Mouse (Mus musculus): ENCODE data around the gene Impg1.

The Impg1 gene

GRCm38 (mm10) chr9:80465381-80465780 is at the start of gene Impg1:
TSS of gene Impg1 (minus strand) at chr9:80465481.
- DNase-seq (ENCODE audit: low spot score in 2 of 2) = no peak

- no peak for DNase-seq (ENCODE audit: low spot score in 2 of 2)
Observed at GRCm38 (mm10) chr9:80509464-80510153, 44.3 kb upstream of the Impg1 start.

- no peak for DNase-seq (ENCODE audit: low spot score in 2 of 2)
Observed at GRCm38 (mm10) chr9:80504496-80505012, 39.3 kb upstream of the Impg1 start.

- no peak for DNase-seq (ENCODE audit: low spot score in 2 of 2)
Observed at GRCm38 (mm10) chr9:80491591-80491990, 26.3 kb upstream of the Impg1 start.

- DNase-seq (ENCODE audit: low spot score in 2 of 2) = no peak
Observed at GRCm38 (mm10) chr9:80460420-80460819, 4.9 kb downstream of the Impg1 start.

- DNase-seq (ENCODE audit: low spot score in 2 of 2) = no peak
Observed at GRCm38 (mm10) chr9:80450467-80451261, 14.6 kb downstream of the Impg1 start.

- no peak for DNase-seq (ENCODE audit: low spot score in 2 of 2)
Observed at GRCm38 (mm10) chr9:80441096-80441710, 24.1 kb downstream of the Impg1 start.

- no peak for DNase-seq (ENCODE audit: low spot score in 2 of 2)
Observed at GRCm38 (mm10) chr9:80391404-80391803, 73.9 kb downstream of the Impg1 start.

GRCm38 (mm10) chr9:80391002-80391401 is 74.3 kb downstream of the Impg1 start:
- DNase-seq (ENCODE audit: low spot score in 2 of 2) = no peak

- DNase-seq (ENCODE audit: low spot score in 2 of 2) = no peak
Observed at GRCm38 (mm10) chr9:80387890-80388289, 77.4 kb downstream of the Impg1 start.

GRCm38 (mm10) chr9:80386492-80386891 is 78.8 kb downstream of the Impg1 start:
- DNase-seq (ENCODE audit: low spot score in 2 of 2) = no peak

GRCm38 (mm10) chr9:80386000-80386399 is 79.3 kb downstream of the Impg1 start:
- DNase-seq (ENCODE audit: low spot score in 2 of 2) = peak; percentile 5 to 8

GRCm38 (mm10) chr9:80382711-80383110 is 82.6 kb downstream of the Impg1 start:
- no peak for DNase-seq (ENCODE audit: low spot score in 2 of 2)

- DNase-seq (ENCODE audit: low spot score in 2 of 2) = no peak
Observed at GRCm38 (mm10) chr9:80380078-80380645, 85.1 kb downstream of the Impg1 start.

GRCm38 (mm10) chr9:80374100-80374499 is 91.2 kb downstream of the Impg1 start:
- no peak for DNase-seq (ENCODE audit: low spot score in 2 of 2)

- DNase-seq (ENCODE audit: low spot score in 2 of 2) = no peak
Observed at GRCm38 (mm10) chr9:80373304-80373739, 92.0 kb downstream of the Impg1 start.

- DNase-seq (ENCODE audit: low spot score in 2 of 2) = peak in 1 of 2 experiments; percentile 4
Observed at GRCm38 (mm10) chr9:80368636-80369035, 96.6 kb downstream of the Impg1 start.

- DNase-seq (ENCODE audit: low spot score in 2 of 2) = no peak
Observed at GRCm38 (mm10) chr9:80367520-80368204, 97.6 kb downstream of the Impg1 start.

- no peak for DNase-seq (ENCODE audit: low spot score in 2 of 2)
Observed at GRCm38 (mm10) chr9:80360063-80360462, 105.2 kb downstream of the Impg1 start.

- DNase-seq (ENCODE audit: low spot score in 2 of 2) = no peak
Observed at GRCm38 (mm10) chr9:80351678-80352331, 113.5 kb downstream of the Impg1 start.

GRCm38 (mm10) chr9:80351295-80351677 is 114.0 kb downstream of the Impg1 start:
- no peak for DNase-seq (ENCODE audit: low spot score in 2 of 2)

All from natural killer cell, adult 2 months (primary cell).